Mouse (Mus musculus) brown adipose tissue, adult 24 weeks (tissue): ENCODE measurements around the gene Tbc1d8. TPM values are rescaled to one million over a fixed set of nuclear protein-coding genes. Genes with fewer than 3 reads are reported as not detected.

Experiments
- H3K27ac ChIP-seq: fragments of 200-500 bp; replicated peaks from 2 replicates; pipeline ENCODE4 v1.5.1; 2012; ENCODE audit warnings: low read depth, mild to moderate bottlenecking, low read length
- H3K4me1 ChIP-seq: fragments of 200-500 bp; 2 replicates; pipeline ENCODE4 v1.6.1; 2012; ENCODE audit warnings: low read length, mixed read lengths; ENCODE audit not compliant: control insufficient read depth, insufficient read depth, insufficient read length
- H3K4me3 ChIP-seq: fragments of 200-500 bp; 2 replicates; pipeline ENCODE4 v1.5.1; 2012; ENCODE audit warnings: low read depth, mild to moderate bottlenecking, low read length, moderate library complexity; ENCODE audit not compliant: insufficient read depth
- polyA plus RNA-seq: library from polyadenylated mRNA; stranded (reverse); fragments of >200 nt; gene quantifications from 2 replicates; pipeline ENCODE4 v1.2.4, GENCODE M21; 2012; ENCODE audit not compliant: missing spikeins, insufficient read depth, insufficient read length

The Tbc1d8 gene
- polyA plus RNA-seq, 1 experiment = 8.5 TPM

GRCm38 (mm10) chr1:39349427-39349826 is 129.1 kb downstream of the Tbc1d8 start:
- H3K4me1 ChIP-seq = no peaks in the 10 kb centered on the region
- no peak overlapping the region for H3K4me3 ChIP-seq
- H3K27ac ChIP-seq = no peak overlapping the region

DNA sequence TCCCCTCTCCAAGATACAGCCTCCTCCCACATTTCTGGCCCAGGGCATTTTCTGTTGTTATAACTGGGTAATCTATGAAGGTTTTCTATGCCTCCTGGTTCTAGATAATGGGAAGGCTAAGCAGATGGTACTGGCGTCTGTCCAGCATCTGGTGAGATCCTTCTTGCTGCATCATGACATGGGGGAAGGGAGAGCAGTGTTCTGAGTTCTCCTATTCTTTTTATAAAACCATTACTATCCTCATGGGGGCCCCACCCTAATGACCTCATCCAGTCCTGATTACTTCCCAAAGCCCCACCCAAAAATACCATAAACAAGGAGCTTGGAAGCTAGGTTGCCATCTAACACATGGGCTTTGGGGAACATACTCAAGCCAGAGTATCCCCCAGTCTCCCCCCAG is 129.6 kb downstream of the Tbc1d8 start:
- Histone ChIP-seq H3K27ac (no peak overlapping the region), H3K4me1 (no peaks in the 10 kb centered on the region), H3K4me3 (no peak overlapping the region)

GRCm38 (mm10) chr1:39344981-39345600 is 133.5 kb downstream of the Tbc1d8 start:
- H3K4me1 ChIP-seq = no peaks in the 10 kb centered on the region
- H3K27ac ChIP-seq = no peak overlapping the region
- H3K4me3 ChIP-seq = no peak overlapping the region

DNA sequence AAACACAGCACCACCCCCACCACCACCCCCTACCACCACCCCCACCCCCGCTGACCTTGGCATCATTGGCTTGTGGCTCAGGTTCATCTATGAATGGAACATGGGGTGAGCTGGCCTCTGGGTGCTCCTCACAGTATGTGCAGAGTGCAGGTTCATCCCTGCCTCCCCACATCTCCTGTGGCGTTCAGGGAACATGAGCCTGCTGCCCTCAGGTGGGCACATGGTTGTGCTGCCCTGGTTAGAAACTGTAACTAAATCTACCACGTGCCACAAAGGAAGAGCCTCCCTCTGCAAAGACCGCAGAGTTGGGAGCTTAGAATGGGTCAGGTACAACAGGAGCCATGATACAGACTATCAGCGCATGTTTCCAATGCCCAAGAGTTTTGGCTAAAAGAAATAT is 135.3 kb downstream of the Tbc1d8 start:
- no peaks in the 10 kb centered on the region for H3K4me1 ChIP-seq
- no peak overlapping the region for H3K27ac ChIP-seq
- H3K4me3 ChIP-seq = no peak overlapping the region

GRCm38 (mm10) chr1:39341807-39342206 is 136.7 kb downstream of the Tbc1d8 start:
- Histone ChIP-seq H3K4me1 (no peaks in the 10 kb centered on the region), H3K4me3 (no peak overlapping the region), H3K27ac (no peak overlapping the region)

GRCm38 (mm10) chr1:39340647-39341046 is 137.9 kb downstream of the Tbc1d8 start:
- no peak overlapping the region for H3K4me3 ChIP-seq
- H3K27ac ChIP-seq = no peak overlapping the region
- H3K4me1 ChIP-seq = no peaks in the 10 kb centered on the region

DNA sequence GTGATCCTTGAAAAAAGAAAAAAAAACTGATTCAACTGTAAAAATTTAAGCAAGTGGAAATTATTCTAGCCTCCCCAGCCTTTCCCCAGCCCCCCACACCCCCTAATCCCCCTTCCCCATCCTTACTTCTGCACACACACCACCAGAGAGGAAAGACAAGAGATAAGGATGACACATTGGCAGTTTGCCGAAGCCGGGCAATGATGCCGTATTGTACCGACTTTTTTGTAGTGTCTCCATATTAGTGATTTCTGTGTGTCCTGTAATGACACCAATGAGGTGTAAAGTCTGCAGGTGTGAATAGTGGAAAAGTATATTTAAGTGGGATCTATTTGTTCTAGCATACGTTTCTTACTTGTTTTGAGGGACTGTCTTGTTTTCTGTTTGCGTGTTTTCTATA is 138.4 kb downstream of the Tbc1d8 start:
- no peaks in the 10 kb centered on the region for H3K4me1 ChIP-seq
- H3K4me3 ChIP-seq = no peak overlapping the region
- no peak overlapping the region for H3K27ac ChIP-seq

DNA sequence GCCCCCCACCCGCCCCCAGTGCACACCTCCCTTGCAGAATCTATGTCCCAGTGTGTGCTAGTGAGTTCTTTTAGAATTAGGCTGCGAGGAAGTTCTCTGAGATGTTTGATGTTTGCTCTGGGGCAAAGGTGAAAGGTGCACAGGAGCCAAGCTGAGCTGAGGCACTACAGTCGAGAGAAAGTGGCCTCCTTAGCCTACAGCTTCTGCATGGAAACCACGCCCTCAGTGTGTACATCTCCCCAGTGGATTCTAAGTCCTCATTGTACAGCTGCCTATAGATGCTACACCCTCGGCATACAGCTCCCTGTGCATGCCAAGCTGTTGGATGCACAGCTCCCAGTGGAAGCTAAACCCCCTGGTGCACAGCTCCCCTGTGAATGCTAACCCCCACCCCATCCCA is 139.1 kb downstream of the Tbc1d8 start:
- no peak overlapping the region for H3K27ac ChIP-seq
- H3K4me3 ChIP-seq = no peak overlapping the region
- H3K4me1 ChIP-seq = no peaks in the 10 kb centered on the region

DNA sequence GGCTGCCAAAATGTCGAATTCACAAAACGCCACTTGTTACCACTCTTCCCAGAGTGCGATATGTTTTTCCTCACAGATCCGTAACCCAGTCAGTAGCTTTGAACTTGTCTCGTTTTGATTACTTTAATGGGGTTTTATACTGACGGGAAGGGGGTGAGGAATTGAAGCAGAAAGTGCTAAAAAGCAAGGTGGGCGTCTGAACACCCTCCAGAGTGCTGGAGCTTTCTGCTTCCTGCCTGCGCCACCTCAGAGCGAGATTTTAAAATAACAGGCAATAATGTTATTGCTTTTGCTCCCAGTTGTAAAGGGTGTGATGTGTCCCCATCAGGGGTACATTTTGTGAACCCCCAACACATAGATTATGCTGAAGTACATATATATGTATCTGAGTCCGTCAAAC is 139.7 kb downstream of the Tbc1d8 start:
- H3K27ac ChIP-seq = no peak overlapping the region
- no peak overlapping the region for H3K4me3 ChIP-seq
- no peaks in the 10 kb centered on the region for H3K4me1 ChIP-seq

DNA sequence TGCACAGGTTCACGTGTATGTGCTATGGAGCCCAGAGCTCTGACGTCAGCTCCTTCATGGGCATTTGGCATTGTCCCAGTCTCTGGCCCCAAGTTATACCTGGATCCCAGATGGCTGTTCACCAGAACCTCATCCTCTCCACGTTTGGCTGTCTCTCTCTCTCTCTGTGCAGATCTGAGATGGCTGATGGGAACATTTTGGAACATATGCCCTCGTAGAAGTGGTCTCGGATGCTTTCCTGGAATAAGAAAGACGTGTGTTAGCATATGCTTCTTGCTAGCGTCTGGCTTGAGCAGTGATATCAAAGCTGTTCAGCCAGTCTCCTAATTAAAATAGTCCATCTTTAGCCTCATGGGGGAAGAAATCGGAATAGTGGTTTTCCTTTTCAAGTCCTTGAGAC is 141.8 kb downstream of the Tbc1d8 start:
- Histone ChIP-seq H3K4me3 (no peak overlapping the region), H3K4me1 (no peaks in the 10 kb centered on the region), H3K27ac (no peak overlapping the region)

- Histone ChIP-seq H3K4me1 (no peaks in the 10 kb centered on the region), H3K4me3 (no peak overlapping the region), H3K27ac (no peak overlapping the region)
Observed at GRCm38 (mm10) chr1:39335561-39336196, 142.9 kb downstream of the Tbc1d8 start.

DNA sequence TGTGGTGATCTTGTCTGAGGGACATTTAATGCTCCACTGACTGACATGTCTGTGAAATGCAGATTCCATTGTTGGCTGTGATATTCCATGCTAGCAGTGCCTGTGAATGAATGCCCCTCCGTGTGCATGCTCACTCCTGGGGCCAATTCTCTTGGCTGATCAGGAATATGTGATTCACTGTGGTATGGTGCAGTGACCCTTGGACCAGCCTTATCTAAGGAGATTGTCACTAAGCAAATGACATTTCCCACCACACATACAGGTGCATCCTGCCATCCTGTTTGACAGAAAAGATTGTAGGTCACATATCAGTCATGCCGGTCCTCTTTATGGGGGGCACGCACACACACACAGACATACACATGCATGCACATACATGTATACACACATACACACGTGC is 146.1 kb downstream of the Tbc1d8 start:
- Histone ChIP-seq H3K4me3 (no peak overlapping the region), H3K27ac (no peak overlapping the region), H3K4me1 (no peaks in the 10 kb centered on the region)

- Histone ChIP-seq H3K4me1 (no peaks in the 10 kb centered on the region), H3K4me3 (no peak overlapping the region), H3K27ac (no peak overlapping the region)
Observed at GRCm38 (mm10) chr1:39330857-39331594, 147.5 kb downstream of the Tbc1d8 start.

DNA sequence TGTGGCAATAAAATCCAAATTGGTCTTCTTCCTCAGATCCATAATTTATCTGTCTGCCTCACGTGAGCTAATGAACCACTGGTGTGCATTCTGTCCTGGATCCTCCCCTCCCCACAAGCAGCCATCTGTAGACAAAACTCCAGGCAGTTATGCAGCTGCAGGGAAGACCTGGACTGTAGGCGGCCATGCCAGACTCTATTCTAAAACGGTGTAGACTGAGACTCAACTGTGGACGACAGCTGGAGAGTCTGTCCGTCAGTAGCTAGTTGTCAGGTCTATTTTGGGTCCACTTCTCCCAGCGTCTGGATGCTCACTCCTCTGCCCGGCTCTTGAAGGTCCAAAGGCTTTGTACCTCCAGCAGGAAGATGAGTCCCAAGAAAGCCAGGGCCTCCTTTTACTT is 151.0 kb downstream of the Tbc1d8 start:
- H3K4me1 ChIP-seq = no peaks in the 10 kb centered on the region
- no peak overlapping the region for H3K27ac ChIP-seq
- no peak overlapping the region for H3K4me3 ChIP-seq

- H3K27ac ChIP-seq = no peak overlapping the region
- no peaks in the 10 kb centered on the region for H3K4me1 ChIP-seq
Observed at GRCm38 (mm10) chr1:39325228-39325627, 153.3 kb downstream of the Tbc1d8 start.

GRCm38 (mm10) chr1:39321954-39322353 is 156.6 kb downstream of the Tbc1d8 start:
- Histone ChIP-seq H3K27ac (no peak overlapping the region), H3K4me1 (no peaks in the 10 kb centered on the region), H3K4me3 (no peak overlapping the region)

More at GRCm38 (mm10) chr1:39325228-39325627, 153.3 kb downstream of the Tbc1d8 start:
- H3K4me3 ChIP-seq = no peak overlapping the region
